Mouse (Mus musculus) granulocyte monocyte progenitor cell, adult 5-6 weeks (primary cell): ENCODE measurements around the gene Clec11a. TPM values are rescaled to one million over a fixed set of nuclear protein-coding genes. Genes with fewer than 3 reads are reported as not detected.

ENCODE experiments used
- total RNA-seq, 2 experiments: library from RNA; stranded (forward) in 1 of 2; stranded (reverse) in 1 of 2; fragments of 200-712, 200-1000 nt in 1 of 2; fragments of >200 nt in 1 of 2; fragmentation: Nextera tagmentation in 1 of 2; gene quantifications; 2 replicates each; pipeline ENCODE4 v1.2.3; 2014 to 2017

Gene Clec11a
- total RNA-seq, 2 experiments from 2014 or later, result 3.7 to 4.8 TPM

Other genes starting within 250 kb of the Clec11a start
- gene Klk1b21, start 204.6 kb downstream of the Clec11a start, total RNA-seq (2014; fragmentation: Nextera tagmentation), result not detected in 2 replicates
- not detected in 2 replicates for gene Klk1b21, start 204.6 kb downstream of the Clec11a start, total RNA-seq (2017)
- not detected in 2 replicates for gene Klk1b22, start 194.2 kb downstream of the Clec11a start, total RNA-seq (2014; fragmentation: Nextera tagmentation)
- not detected in 2 replicates for gene Klk1b22, start 194.2 kb downstream of the Clec11a start, total RNA-seq (2017)
- not detected in 2 replicates for gene Klk1b16, start 170.1 kb downstream of the Clec11a start, total RNA-seq (2014; fragmentation: Nextera tagmentation)
- gene Klk1b16, start 170.1 kb downstream of the Clec11a start, total RNA-seq (2017), result not detected in 2 replicates
- gene Klk1b24, start 118.7 kb downstream of the Clec11a start, total RNA-seq (2014; fragmentation: Nextera tagmentation), result not detected in 2 replicates
- gene Klk1b24, start 118.7 kb downstream of the Clec11a start, total RNA-seq (2017), result not detected in 2 replicates
- not detected in 2 replicates for gene Klk1b3, start 108.7 kb downstream of the Clec11a start, total RNA-seq (2014; fragmentation: Nextera tagmentation)
- gene Klk1b3, start 108.7 kb downstream of the Clec11a start, total RNA-seq (2017), result not detected in 2 replicates
- not detected in 2 replicates for gene Klk1b4, start 99.5 kb downstream of the Clec11a start, total RNA-seq (2014; fragmentation: Nextera tagmentation)
- gene Klk1b4, start 99.5 kb downstream of the Clec11a start, total RNA-seq (2017), result not detected in 2 replicates
- not detected in 2 replicates for gene Klk1b5, start 91.0 kb downstream of the Clec11a start, total RNA-seq (2014; fragmentation: Nextera tagmentation)
- gene Klk1b5, start 91.0 kb downstream of the Clec11a start, total RNA-seq (2017), result not detected in 2 replicates
- gene Klk1, start 81.5 kb downstream of the Clec11a start, total RNA-seq (2014; fragmentation: Nextera tagmentation), result not detected in 2 replicates
- gene Klk1, start 81.5 kb downstream of the Clec11a start, total RNA-seq (2017), result not detected in 2 replicates
- not detected in 2 replicates for gene Gm36864, start 70.7 kb downstream of the Clec11a start, total RNA-seq (2014; fragmentation: Nextera tagmentation)
- gene Gm36864, start 70.7 kb downstream of the Clec11a start, total RNA-seq (2017), result not detected in 2 replicates
- 1.2 TPM in 1 of 2 replicates, not detected in the other for gene 1700028J19Rik, start 60.2 kb downstream of the Clec11a start, total RNA-seq (2014; fragmentation: Nextera tagmentation)
- gene 1700028J19Rik, start 60.2 kb downstream of the Clec11a start, total RNA-seq (2017), result 0.67 TPM in 1 of 2 replicates, not detected in the other
- 95.5 and 132 TPM in 2 replicates for gene 2410002F23Rik, start 60.2 kb downstream of the Clec11a start, total RNA-seq (2014; fragmentation: Nextera tagmentation)
- 63.5 and 86.2 TPM in 2 replicates for gene 2410002F23Rik, start 60.2 kb downstream of the Clec11a start, total RNA-seq (2017)
- gene Acp4, start 49.5 kb downstream of the Clec11a start, total RNA-seq (2014; fragmentation: Nextera tagmentation), result not detected in 2 replicates
- gene Acp4, start 49.5 kb downstream of the Clec11a start, total RNA-seq (2017), result 0.26 TPM in 1 of 2 replicates, not detected in the other
- gene Gm15517, start 45.5 kb downstream of the Clec11a start, total RNA-seq (2014; fragmentation: Nextera tagmentation), result not detected in 2 replicates
- gene Gm15517, start 45.5 kb downstream of the Clec11a start, total RNA-seq (2017), result not detected in 2 replicates
- not detected in 2 replicates for gene Shank1, start 3.4 kb upstream of the Clec11a start, total RNA-seq (2014; fragmentation: Nextera tagmentation)
- gene Shank1, start 3.4 kb upstream of the Clec11a start, total RNA-seq (2017), result not detected in 2 replicates
- gene Syt3, start 77.2 kb upstream of the Clec11a start, total RNA-seq (2014; fragmentation: Nextera tagmentation), result 1.1 TPM in 1 of 2 replicates, not detected in the other
- 0.15 TPM in 1 of 2 replicates, not detected in the other for gene Syt3, start 77.2 kb upstream of the Clec11a start, total RNA-seq (2017)
- gene 1700008O03Rik, start 78.9 kb upstream of the Clec11a start, total RNA-seq (2014; fragmentation: Nextera tagmentation), result 4.1 TPM in 1 of 2 replicates, not detected in the other
- 1.8 and 2.4 TPM in 2 replicates for gene 1700008O03Rik, start 78.9 kb upstream of the Clec11a start, total RNA-seq (2017)
- not detected in 2 replicates for gene Lrrc4b, start 122.1 kb upstream of the Clec11a start, total RNA-seq (2014; fragmentation: Nextera tagmentation)
- gene Lrrc4b, start 122.1 kb upstream of the Clec11a start, total RNA-seq (2017), result not detected in 2 replicates
- not detected in 2 replicates for gene Aspdh, start 158.5 kb upstream of the Clec11a start, total RNA-seq (2014; fragmentation: Nextera tagmentation)
- not detected in 2 replicates for gene Aspdh, start 158.5 kb upstream of the Clec11a start, total RNA-seq (2017)
- 26.4 and 62.3 TPM in 2 replicates for gene Josd2, start 161.1 kb upstream of the Clec11a start, total RNA-seq (2014; fragmentation: Nextera tagmentation)
- gene Josd2, start 161.1 kb upstream of the Clec11a start, total RNA-seq (2017), result 15.9 and 31.2 TPM in 2 replicates
- gene Emc10, start 189.6 kb upstream of the Clec11a start, total RNA-seq (2014; fragmentation: Nextera tagmentation), result 63.1 and 126 TPM in 2 replicates
- gene Emc10, start 189.6 kb upstream of the Clec11a start, total RNA-seq (2017), result 33.7 and 42.0 TPM in 2 replicates
- 12.3 TPM in 1 of 2 replicates, not detected in the other for gene Fam71e1, start 189.7 kb upstream of the Clec11a start, total RNA-seq (2014; fragmentation: Nextera tagmentation)
- 0.67 and 3.0 TPM in 2 replicates for gene Fam71e1, start 189.7 kb upstream of the Clec11a start, total RNA-seq (2017)
- not detected in 2 replicates for gene Mybpc2, start 217.8 kb upstream of the Clec11a start, total RNA-seq (2014; fragmentation: Nextera tagmentation)
- not detected in 2 replicates for gene Mybpc2, start 217.8 kb upstream of the Clec11a start, total RNA-seq (2017)
- gene Spib, start 225.2 kb upstream of the Clec11a start, total RNA-seq (2014; fragmentation: Nextera tagmentation), result 0.38 TPM in 1 of 2 replicates, not detected in the other
- not detected in 2 replicates for gene Spib, start 225.2 kb upstream of the Clec11a start, total RNA-seq (2017)
- 102 and 131 TPM in 2 replicates for gene Pold1, start 241.9 kb upstream of the Clec11a start, total RNA-seq (2014; fragmentation: Nextera tagmentation)
- gene Pold1, start 241.9 kb upstream of the Clec11a start, total RNA-seq (2017), result 63.4 and 70.2 TPM in 2 replicates
- 56.8 and 63.3 TPM in 2 replicates for gene Nr1h2, start 247.0 kb upstream of the Clec11a start, total RNA-seq (2014; fragmentation: Nextera tagmentation)
- 21.5 and 34.6 TPM in 2 replicates for gene Nr1h2, start 247.0 kb upstream of the Clec11a start, total RNA-seq (2017)